Mouse (Mus musculus): ENCODE measurements around the gene Dhrs1.

DNA sequence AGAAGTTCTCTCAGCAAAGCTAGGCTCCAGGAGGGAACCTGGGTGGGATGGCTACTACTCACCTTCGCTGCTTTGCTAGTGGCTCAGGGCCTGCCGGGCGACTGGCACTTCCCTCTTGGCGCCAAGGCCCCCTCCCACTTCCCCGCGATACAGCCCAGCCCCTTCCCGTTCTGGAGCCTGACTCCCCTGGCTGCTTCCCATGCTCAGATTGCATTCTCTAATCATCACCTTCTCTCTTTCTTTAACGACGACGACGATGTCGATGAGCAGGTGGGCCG, 38.4 kb upstream of the Dhrs1 start, which contains the start of gene Adcy4:
- TF ChIP-seq POLR2AphosphoS2 (IDR thresholded peaks at IDR 0.05; ENCODE audit: insufficient read length, low read depth) (no peak), USF1 (IDR thresholded peaks at IDR 0.05; ENCODE audit: low read depth) (no peak), CEBPB (IDR thresholded peaks at IDR 0.05; ENCODE audit: insufficient read depth, poor library complexity, severe bottlenecking) (no peak), POLR2A (IDR thresholded peaks at IDR 0.05; ENCODE audit: insufficient read length, low read depth) (no peak)

Measured in myocyte (in vitro differentiated cells).